Comparison of ENCODE assay signal across 38 mouse cellular contexts in the genomic region with DNA sequence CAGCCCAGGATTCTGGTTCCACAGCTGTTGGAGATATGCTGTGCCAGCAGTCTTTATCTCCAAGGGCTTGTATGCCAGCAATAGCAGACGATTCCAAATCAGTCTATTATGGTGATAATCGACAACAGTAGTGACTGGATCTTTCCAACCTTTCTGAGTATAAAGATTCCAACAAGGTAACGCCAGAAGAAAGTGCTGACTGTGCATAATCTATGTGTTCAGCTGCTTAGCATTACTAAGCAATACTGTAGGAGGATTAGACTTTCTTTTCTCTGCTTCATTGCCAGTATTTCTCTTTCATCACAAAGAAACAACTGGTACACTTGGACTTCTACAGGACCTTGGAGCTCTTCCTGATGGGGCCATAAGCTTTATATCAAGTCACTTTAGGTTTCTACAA. TPM values are rescaled to one million over a fixed set of nuclear protein-coding genes. Genes with fewer than 3 reads are reported as not detected.
"Had no signal": no experiment of that assay in that cellular context is flagged by ENCODE, and none has a peak within 500 bp of the region (broad histone marks: within the 10 kb centered on the region; RNA-seq: fewer than 3 reads in every experiment).

No protein-coding gene starts in this region.

- H3K27me3 ChIP-seq: limb, embryonic 12.5 days; limb, embryonic 13.5 days; limb, embryonic 15.5 days; liver, embryonic 12.5 days; liver, embryonic 13.5 days; liver, embryonic 15.5 days; lung, embryonic 15.5 days; midbrain, embryonic 12.5 days; midbrain, embryonic 13.5 days; midbrain, embryonic 15.5 days; neural tube, embryonic 12.5 days had no signal

- H3K36me3 ChIP-seq: limb, embryonic 10.5 days; limb, embryonic 12.5 days; limb, embryonic 13.5 days; limb, embryonic 15.5 days; liver, embryonic 12.5 days; liver, embryonic 13.5 days; liver, embryonic 15.5 days; lung, embryonic 15.5 days; midbrain, embryonic 10.5 days; midbrain, embryonic 12.5 days; midbrain, embryonic 13.5 days; midbrain, embryonic 15.5 days; neural tube, embryonic 12.5 days had no signal

- H3K27ac ChIP-seq: limb, embryonic 10.5 days; limb, embryonic 12.5 days; limb, embryonic 13.5 days; limb, embryonic 15.5 days; liver, embryonic 12.5 days; liver, embryonic 13.5 days; liver, embryonic 14.5 days; liver, embryonic 15.5 days; lung, embryonic 15.5 days; macrophage; midbrain, embryonic 10.5 days; midbrain, embryonic 12.5 days; midbrain, embryonic 13.5 days; midbrain, embryonic 15.5 days; neural tube, embryonic 12.5 days had no signal

- H3K4me1 ChIP-seq: limb, embryonic 10.5 days; limb, embryonic 12.5 days; limb, embryonic 13.5 days; limb, embryonic 15.5 days; liver, embryonic 12.5 days; liver, embryonic 13.5 days; liver, embryonic 15.5 days; lung, embryonic 15.5 days; megakaryocyte, embryonic 14.5 days; midbrain, embryonic 10.5 days; midbrain, embryonic 12.5 days; midbrain, embryonic 13.5 days; midbrain, embryonic 15.5 days; neural tube, embryonic 12.5 days had no signal

- H3K4me2 ChIP-seq: limb, embryonic 12.5 days; limb, embryonic 13.5 days; limb, embryonic 15.5 days; liver, embryonic 11.5 days; liver, embryonic 12.5 days; liver, embryonic 13.5 days; liver, embryonic 15.5 days; lung, embryonic 14.5 days; lung, embryonic 15.5 days; midbrain, embryonic 11.5 days; midbrain, embryonic 12.5 days; midbrain, embryonic 13.5 days; midbrain, embryonic 15.5 days; neural tube, embryonic 12.5 days had no signal

- DNase-seq: left cerebral cortex, postnatal 4 days; liver; liver, embryonic 13.5 days; liver, postnatal 0 days; lung, adult 18-20 months; lung, adult 2 months; lung, embryonic 14.5 days; lung, postnatal 10 days; lung, postnatal 14 days; lung, postnatal 36 days; lung, postnatal 4 days; midbrain, embryonic 14.5 days had no signal

- H3K9me3 ChIP-seq: limb, embryonic 10.5 days; limb, embryonic 12.5 days; limb, embryonic 15.5 days; liver, embryonic 12.5 days; liver, embryonic 15.5 days; lung, embryonic 15.5 days; midbrain, embryonic 13.5 days; midbrain, embryonic 15.5 days; neural tube, embryonic 12.5 days had no signal

- H3K4me3 ChIP-seq: limb, embryonic 10.5 days; limb, embryonic 12.5 days; limb, embryonic 13.5 days; limb, embryonic 15.5 days; liver, embryonic 12.5 days; liver, embryonic 13.5 days; liver, embryonic 15.5 days; lung, embryonic 15.5 days; megakaryocyte, embryonic 14.5 days; midbrain, embryonic 10.5 days; midbrain, embryonic 12.5 days; midbrain, embryonic 13.5 days; midbrain, embryonic 15.5 days; myocyte; neural tube, embryonic 12.5 days had no signal

- H3K9ac ChIP-seq: limb, embryonic 12.5 days; limb, embryonic 13.5 days; limb, embryonic 15.5 days; liver, embryonic 12.5 days; liver, embryonic 13.5 days; liver, embryonic 14.5 days; liver, embryonic 15.5 days; liver, postnatal 0 days; lung, embryonic 14.5 days; lung, embryonic 15.5 days; midbrain, embryonic 12.5 days; midbrain, embryonic 13.5 days; midbrain, embryonic 15.5 days; neural tube, embryonic 12.5 days had no signal

RNA-seq across cellular contexts. Expression of a gene that starts 27.9 kb away (rescaled TPM):
- total RNA-seq: liver, adult 2 months; monocyte, adult 5-6 weeks had no signal
- polyA plus RNA-seq: liver, adult 2 months; liver, embryonic 16.5 days; liver, postnatal 0 days; lung, adult 2 months; lung, postnatal 0 days; macrophage; midbrain, embryonic 10.5 days; midbrain, embryonic 12.5 days; midbrain, embryonic 13.5 days; midbrain, embryonic 14.5 days; midbrain, embryonic 15.5 days; neural tube, embryonic 11.5 days had no signal

RNA-seq across cellular contexts. Expression of a gene that starts 57.4 kb away (rescaled TPM):
- total RNA-seq: left cerebral cortex, postnatal 10 days; left cerebral cortex, postnatal 25 days; left cerebral cortex, postnatal 36 days; left cerebral cortex, postnatal 4 days; liver, adult 2 months had no signal
- polyA plus RNA-seq: limb, embryonic 10.5 days; midbrain, embryonic 12.5 days; myocyte had no signal
